Mouse (Mus musculus): ENCODE measurements around the gene Per3. TPM values are rescaled to one million over a fixed set of nuclear protein-coding genes. Genes with fewer than 3 reads are reported as not detected.
A peak's percentile ranks its signal among the peaks of the same experiment; 100 is the strongest.

Gene Per3
- 10 to 100 TPM; 20.3 to 52.9 (median 30.9) TPM for total RNA-seq (2022)

DNA sequence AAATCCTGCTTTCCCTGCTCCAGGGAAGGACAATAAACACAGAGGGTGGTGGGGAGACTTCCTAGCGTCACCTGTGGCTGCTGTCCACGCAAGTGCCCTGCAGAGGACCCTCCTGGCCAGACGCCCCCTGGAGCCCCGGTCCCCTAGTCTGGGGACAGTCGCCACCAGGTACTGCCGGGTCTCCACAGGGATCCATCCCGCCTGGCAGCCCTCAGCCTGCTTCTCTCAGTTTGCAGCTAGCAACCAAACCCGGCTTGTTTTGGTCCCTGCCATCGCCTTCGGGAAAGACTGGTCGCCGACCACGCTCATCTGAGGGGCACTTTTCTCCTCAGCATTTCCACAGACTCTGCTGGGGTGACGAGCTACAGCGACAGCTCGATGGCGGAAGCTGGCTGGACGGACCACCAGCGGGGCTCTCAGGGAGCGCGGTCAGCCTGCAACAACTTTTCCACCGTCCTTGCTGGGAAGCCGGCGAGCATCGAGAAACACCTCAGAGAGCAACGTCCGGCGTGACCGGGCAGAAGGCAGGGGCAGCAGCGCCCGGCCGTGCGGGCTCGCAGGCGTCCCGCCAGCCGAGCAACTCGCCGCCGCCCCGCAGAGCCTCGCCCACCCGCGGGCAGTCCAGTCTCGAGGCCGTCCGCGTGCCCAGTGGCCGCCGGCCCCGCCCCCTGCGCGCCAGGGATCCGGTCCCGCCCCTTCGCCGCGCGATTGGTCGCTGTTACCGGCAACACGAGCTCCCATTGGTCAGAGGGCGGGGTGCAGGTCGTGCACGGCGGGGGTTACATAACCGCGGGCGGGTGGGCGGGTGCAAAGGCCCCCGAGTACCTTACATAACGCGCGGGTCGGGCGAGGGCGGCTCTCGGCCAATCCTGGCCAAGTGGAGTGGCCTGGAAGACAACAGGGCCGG lies at the start of gene Per3:
TSS of gene Per3 (minus strand) at position 629 of the 907 bp plus-strand sequence.
- peak; percentile 97 for DNase-seq

DNA sequence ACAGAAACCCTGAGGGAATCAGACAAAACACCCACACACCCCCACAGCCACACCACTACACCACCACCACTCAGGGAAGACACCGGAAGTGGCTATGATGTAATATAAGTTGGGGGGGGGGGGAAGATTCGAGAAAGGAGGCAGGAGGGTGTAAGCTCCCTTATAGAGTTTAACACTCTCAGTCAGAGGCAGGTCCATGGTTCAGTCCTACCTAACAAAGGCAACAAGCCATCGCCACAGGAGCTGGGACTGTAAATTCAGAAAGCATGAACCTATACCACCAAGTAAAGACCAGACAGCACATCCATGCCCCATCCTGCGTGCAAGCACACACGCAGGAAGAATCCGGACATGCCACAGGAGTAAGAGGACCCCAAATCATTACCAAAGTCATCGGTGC lies 44.8 kb upstream of the Per3 start, which contains the start of gene Gm13090:
TSS of gene Gm13090 (plus strand) at position 301 of the 400 bp plus-strand sequence.
- DNase-seq: no peak

DNA sequence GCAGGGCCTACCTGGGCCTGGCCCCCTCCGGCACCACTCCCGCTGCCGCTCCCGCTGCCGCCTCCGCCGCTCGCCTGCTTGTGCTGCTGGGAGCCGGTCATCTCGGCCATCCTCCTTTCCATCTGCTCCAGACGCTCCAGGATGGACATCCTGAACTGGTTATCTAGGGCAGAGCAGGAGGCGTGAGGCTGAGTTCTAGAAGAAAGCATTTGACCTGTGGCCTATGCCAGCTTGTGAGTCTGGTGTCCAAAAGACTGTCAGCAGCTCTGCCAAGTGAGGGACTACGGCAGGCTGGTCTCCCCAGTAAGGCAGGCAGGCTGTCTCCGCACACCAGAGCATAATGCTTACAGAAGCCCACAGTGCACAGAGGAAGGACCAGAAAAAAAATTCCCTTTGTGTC lies 44.4 kb upstream of the Per3 start:
- no peak for DNase-seq

DNA sequence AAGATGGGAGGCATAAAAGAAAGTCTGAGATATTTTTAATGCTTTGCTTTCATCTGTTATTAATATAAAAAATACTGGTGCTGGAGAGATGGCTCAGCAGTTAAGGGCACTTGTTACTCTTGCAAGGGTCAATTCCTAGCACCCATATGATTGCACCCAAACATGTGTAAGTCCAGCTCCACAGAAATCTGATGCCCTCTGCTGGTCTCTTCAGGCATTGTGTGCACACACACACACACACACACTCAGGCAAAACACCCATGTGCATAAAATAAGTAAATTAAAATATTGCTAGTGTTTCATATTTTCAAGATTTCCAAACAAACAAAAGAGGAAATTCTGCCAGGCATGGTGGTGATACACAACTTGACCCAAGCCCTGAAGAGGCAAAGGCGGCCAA lies 42.9 kb upstream of the Per3 start:
- DNase-seq: no peak

DNA sequence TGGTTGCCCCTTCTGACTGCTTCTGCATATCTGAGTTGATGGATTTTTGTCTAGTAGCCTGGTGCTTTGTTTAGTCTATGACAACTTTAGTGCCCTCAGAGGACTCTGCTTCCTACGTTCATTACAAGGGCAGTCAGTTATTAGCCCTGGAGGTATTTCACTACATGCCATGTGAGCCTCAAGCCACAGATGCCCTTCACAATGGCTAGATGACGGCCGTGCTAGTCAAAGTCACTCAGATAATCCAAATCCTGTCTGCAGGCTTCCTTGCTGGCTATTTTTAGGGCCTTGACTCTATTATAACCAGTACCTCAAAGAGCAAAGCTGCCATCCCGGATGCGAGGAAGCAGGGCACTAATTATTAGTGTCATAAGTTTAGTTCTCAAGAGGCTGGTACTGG lies 38.6 kb upstream of the Per3 start:
- no peak for DNase-seq

DNA sequence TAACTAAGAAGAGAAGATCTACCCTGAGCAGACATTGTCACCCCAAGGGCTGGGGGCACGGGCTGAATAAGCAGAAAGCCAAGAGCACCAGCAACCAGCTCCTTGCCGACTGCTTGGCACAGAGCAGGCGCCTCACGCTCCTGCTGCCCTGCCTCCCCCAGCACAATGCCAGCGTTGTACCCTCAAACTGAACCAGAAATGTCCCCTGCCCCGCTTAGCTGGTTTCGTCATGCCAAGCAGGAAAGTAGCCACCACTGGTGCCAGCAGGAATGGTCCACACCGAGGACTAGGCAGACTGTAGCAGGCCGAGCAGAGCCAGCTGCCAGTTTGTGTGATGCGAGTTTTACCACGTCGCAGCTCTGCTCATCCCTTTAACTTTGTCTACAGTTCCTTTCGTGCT lies 37.5 kb upstream of the Per3 start:
- DNase-seq: no peak

DNA sequence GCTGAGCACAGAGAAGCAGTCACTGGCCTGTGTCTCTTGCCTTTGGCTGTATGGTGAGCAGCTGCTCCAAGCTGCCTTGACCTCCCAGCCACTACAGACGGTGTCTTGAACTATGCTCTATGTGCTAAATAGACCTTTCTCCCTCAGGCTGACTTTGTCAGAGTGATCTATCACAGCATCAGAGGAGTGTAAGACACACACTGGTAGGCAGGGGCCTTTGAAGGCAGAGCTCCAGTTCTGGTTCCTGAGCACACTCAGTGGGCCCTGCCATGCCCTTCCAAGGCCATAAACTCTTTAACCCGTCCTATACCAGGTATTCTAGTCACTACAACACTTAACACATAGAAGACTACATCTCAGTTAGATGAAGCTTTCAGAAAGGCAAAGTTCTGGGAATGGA lies 36.9 kb upstream of the Per3 start:
- DNase-seq: no peak

DNA sequence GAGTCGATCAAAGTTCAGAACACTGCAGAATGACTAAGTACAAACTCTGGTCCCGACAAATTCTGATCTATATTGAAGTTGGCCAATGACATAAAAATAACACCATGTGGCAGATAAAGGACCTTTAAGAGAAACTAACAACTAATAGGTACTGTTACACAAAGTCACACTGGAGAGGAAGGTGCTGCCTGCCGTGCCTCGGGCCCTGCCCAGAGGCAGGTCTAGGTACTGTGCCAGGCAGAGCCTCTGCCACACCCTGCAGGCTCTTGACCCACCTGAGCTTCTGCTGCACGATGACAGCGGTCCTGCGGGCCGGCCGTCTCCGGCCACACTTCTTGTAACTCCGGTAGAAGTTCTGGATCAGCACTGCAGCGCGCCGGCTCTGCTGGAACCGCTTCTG lies 30.4 kb upstream of the Per3 start:
- DNase-seq: no peak

DNA sequence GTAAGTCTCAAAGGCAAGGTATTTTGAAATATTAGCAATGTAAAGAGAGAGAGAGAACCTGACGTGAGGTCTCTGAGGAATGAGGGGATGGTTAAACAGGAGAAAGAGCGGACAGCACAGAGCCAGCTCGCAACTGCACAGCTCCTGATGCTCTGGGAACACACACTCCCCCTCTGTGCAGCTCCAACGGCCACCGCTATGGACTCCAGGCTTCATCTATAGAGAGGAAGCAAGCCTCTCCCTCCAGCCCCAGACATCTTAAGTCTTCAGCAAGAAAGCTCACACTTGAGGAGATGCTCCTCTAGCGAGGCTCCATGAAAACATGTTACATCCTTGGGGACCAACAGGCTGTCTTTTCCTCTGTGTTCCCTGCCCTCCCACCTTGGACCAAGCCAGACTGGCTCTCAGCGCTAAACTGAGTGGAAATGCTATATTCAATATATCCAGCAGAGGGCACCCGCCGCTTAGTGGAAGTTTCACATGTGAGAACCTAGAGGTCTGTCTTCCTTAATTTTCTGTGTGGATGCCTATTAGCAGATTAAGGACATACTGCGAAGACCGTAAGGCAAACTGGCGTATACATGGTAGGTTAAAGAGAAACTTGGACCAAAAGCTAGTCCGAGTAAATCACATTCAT lies 28.8 kb upstream of the Per3 start:
- DNase-seq: peak; percentile 29

DNA sequence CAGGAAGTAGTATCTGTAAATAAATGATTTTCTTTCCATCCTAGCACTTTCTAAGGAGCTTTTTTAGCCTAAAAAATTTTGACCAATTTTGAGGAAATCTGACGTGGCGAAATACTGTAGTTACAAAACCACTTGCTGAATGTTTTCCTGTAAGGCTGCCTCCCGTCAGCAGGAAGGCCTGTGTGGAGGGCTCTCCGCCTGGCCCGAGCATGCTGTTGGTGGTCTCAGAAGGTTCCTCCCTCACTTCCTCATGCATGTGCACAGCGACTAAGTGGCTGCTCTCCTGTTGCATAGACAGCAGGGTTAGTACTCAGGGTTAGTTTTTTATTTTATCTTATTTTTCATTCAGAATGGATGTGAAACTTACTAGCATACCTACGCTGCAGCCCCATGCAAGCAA lies 26.5 kb upstream of the Per3 start:
- no peak for DNase-seq

DNA sequence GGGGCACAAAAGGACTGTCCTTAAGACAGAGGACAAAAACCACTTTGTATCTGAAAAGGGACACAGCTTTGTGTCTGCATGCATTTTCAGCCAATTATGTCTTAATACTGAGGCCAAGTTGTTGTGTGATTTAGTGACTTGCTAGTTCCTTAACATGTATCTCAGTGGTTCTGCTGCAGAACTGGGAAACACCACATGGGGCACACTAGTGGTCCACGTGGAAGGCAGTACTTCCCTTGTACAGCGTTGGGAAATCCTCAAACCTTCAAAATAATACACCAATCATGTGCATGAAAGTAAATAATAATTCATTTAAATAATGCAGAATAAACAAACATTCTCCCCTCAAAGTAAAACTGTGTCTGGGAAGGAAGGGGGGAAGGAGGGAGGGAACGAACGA lies 24.3 kb upstream of the Per3 start:
- no peak for DNase-seq

DNA sequence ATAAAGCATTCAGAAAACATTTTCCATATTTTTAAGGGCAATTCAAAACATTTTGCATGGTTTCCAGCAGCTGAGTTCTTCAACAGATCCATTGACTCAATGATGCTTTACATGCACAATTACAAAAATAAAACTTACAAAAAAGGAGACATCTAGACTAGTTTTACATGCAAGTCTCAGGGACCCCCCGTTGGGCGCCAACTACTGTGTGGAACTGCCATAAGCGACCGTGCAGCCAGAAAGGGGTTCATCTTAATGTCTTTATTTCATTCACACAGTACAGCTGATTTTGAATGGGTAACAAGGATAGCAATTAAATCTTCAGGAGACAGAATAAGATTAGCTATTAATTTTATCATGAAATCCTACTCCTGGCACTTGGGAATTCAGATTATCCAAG lies 15.1 kb upstream of the Per3 start:
- no peak for DNase-seq

DNA sequence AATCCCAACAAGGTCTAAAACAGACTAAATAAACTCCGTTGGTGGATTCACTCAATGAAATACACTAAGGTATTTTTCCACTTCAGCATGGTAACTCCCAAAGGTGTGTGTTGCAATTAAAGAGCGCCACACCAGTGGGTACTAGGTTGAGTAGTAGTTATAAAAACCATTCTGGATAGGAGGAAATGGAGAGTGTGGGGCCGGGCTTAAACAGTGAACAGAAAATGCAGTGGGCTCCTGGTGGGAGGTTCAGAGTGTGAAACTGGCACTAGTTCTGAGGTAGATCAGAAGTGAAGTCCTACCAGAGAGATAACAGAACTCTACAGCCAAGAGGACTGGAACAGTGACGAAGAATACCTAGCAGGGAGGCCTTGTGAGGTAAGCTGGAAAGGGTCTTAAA lies 14.2 kb upstream of the Per3 start:
- DNase-seq: no peak

DNA sequence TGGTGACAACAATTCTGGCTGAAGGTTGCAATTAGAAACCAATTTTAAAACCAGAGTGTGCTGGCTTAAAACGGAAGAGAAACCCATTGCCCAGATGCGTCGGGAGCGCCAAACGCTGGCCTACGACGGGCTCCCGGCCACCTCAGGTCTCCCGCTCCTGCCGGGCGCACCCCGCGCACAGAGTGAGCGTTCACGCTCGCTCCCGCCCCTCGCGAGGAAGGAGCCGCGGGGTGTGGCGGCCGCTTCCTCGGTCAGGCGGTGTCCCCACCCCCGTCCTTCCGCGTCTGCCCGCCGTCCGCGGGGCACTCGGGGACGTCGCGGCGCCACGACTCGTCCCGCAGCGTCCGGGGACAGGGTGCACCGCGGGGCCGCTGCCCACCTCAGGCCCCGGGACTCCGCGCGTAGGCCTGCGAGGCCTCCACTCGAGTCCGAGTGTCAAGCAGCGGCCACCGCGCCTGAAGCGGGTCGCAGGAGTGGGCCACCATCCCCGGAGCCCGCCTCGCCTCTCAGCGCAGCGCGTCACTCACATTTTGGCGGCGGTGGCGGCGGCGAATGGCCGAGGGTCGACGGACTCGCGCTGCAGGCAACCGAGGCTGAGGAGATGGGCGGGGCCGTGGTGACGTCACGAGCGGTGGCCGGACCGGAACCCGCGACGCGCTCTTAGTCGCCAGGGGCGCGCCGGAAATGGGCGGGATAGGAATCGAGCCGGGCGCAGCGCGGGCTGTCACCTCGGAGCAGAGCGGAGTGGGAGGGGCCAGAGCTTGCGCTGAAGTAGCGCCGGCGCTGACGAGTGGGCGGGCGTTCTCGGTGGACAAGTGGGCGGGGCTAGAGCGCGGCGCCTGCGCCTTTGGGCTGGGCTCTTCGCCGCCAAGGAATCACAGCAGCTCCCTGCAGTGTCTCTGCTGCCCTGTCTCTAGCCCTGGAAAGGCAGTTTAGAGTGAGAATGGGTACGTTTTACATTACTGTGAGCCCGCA lies 13.2 kb upstream of the Per3 start, which contains the start of gene Vamp3:
TSS of gene Vamp3 (minus strand) at position 617 of the 975 bp plus-strand sequence.
- DNase-seq: peak; percentile 98

DNA sequence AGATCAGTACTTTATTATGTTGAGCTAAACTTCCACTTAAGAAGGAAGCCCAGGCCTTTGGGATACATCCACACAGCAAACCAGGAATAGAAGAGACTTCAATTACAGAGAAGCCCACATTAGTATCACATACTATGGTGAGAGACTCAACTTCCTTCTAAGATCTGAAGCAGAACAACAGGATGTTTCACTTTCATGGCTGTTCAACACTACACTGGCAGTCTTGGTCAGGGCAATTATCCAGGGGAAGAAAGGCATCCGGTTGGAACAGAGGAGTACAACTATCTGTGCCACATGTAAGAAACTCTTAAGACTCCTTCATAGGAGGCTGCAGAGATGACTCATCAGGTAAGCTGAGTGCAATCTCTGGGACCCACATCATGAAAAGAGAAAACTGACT lies 6.7 kb upstream of the Per3 start:
- no peak for DNase-seq

DNA sequence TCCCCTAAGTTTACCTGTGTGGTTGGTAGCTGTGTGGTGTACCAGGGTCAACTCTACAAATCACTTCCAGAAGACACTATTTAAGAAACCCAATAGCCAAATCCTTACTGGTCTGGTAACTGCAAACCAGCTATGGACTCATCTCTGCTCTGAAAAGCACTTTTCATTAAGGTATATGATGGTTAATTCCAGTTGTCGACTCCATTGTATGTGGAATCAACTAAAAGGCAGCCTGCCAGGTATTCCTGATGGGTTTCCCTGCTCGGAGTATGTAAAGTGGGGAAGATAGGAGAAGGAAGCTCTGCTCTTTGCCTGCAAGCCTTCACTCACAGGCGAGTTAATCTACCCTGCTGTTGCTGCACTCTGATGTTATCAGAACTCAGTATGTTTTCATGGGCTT lies 2.1 kb upstream of the Per3 start:
- DNase-seq: no peak

DNA sequence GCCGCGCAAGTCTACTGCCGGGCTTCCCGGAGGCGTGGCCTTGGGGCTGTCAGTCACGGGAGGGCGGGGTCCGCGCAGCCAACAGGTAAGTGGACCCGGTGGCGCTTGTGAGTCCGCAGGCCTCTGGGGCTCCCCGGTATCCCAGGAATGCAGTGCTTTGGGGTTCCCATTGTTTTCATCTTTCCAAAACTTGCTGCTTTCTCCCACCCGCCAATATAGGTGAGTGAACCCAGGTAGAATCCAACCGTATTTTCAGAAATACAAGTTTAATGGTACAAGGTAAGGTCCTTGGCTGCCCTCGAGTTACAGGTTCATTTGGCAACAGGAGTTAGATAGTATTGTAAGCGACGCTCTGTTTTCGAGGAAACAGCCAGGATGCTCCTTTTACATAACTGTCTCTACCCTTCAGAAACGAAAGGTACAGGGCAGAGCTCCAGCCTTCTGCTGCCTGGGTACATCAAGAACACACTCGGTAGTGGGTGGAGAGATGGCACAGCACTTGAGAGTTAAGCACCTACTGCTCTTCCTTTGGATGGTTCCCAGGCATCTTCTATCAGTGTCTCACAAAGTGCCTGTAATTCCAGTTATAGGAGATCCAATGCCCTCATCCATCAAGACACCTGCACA lies 592 bp upstream of the Per3 start:
- no peak for DNase-seq

DNA sequence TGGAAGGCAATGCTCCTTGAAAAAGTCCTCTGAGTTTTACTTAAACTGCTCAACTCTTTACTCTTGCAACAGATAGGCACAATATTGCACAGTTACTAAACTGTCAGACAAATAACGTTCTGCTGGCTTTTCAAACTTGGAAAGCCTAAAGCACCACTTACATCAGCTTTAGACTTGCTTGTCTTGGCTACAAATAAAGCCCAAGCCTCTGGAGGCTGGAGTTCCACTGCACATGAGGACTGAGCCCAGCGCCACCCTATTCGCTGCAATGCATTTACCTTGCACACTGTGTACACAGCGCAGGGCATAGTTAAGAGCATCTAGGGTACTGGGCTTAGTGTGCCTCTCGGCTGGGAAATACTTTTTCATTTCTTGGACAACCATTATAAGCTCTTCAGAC lies 1.2 kb downstream of the Per3 start:
- DNase-seq: no peak

DNA sequence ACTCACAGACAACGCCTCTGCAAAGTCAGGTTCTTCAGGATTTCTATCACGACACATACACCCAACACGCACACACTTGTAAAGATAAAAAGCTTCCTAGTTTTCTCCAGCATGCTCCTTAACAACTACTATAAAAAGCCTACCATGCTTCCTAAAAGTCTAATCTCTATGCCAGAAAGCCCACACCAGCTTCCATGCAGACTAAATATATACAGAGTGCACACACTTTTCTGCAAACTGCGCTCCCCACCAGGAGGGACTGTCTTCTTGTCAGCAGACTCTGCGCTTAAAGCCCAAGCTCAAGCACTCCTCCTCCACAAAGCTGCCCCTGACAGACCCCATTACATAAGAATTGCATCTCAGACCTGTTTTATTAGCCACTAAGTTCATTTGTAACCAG lies 3.0 kb downstream of the Per3 start:
- no peak for DNase-seq

DNA sequence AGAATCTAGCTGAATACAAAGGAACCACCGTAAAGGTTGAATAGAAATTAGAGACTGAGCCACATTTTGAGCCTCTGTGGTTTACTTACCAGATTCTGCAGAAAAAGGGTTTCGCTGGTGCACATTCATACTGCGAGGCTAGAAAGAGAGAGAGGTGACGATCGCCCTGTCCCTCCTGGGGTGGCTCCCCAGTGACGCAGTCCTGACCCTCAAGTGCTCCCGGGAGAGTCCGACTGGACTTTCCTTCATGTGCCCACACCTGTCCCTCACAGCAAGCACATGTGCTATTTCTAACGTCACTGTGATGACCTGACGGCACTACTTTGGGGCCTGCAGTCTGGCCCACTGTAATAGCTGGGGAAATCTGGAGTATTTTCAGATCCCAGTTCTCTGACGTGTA lies 6.7 kb downstream of the Per3 start:
- DNase-seq: no peak

DNA sequence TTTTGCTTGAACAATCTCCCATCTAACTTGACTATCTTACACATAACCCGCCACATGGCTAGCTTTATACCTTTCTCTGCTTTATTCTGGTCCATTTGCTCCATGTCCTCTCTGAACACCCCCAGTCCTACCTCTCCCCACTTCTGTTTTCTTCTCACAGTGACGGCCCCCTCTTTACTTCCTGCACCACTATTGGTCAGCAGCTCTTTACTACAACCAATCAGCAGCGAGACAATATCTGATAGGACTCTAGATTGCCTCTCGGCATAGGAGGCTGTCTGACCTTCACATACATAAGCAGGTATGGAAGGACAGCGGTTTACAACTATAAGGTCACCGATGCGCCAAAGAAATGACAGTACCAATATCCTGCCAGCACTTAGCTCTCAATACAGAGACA lies 7.9 kb downstream of the Per3 start:
- DNase-seq: no peak

DNA sequence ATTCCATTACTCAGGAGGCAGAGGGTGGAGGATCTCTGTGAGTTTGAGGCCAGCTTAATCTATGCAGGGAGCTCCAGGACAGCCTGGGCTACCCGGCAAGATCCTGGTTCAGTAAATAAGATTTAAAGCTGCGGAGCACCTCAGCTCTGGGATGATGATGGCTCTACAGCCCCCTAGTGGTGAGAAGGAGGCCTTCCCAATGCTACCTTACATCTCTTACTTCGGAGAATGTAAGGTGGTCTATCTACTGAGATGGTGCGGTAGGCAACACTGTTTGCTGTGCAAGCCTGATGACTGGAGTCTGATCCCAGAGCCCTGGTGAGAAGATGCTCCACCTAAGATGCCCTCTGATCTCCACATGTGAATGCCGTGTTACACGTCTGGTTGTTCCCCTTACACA lies 17.5 kb downstream of the Per3 start:
- DNase-seq: no peak

Measured in adrenal gland, adult 8-10 months (tissue).